Mouse (Mus musculus) midbrain, postnatal 0 days (tissue): ENCODE measurements at regions not wholly inside any gene's neighbourhood (a gene's known extent, or its start where the extent isn't known, plus 50 kb on each side); places are given as distances from the start of the nearest gene placed in this dataset.

Experiments used
- ATAC-seq: fragments of 200-750 bp; cut with Nextera tagmentation; 2 replicates; pipeline ENCODE4 v1.8.0; 2017; ENCODE audit warnings: moderate number of reproducible peaks, mild to moderate bottlenecking, moderate TSS enrichment, moderate library complexity; ENCODE audit not compliant: low FRiP score
- DNase-seq: peaks from one replicate; pipeline ENCODE4 v3.0.0-alpha.2; 2015; ENCODE audit warnings: low spot score
- H3K27ac ChIP-seq: fragments of 300-500 bp; sonication (generic); 2 replicates; pipeline ENCODE4 v1.5.1; 2014; ENCODE audit warnings: low read depth, mild to moderate bottlenecking, low read length, mixed read lengths
- H3K27me3 ChIP-seq: fragments of 300-500 bp; sonication (generic); 2 replicates; pipeline ENCODE4 v1.6.1; 2014; ENCODE audit warnings: low read length, control low read depth, mixed read lengths; ENCODE audit not compliant: insufficient read depth
- H3K36me3 ChIP-seq: fragments of 300-500 bp; sonication (generic); 2 replicates; pipeline ENCODE4 v1.6.1; 2014; ENCODE audit warnings: low read length, control low read depth, mixed read lengths; ENCODE audit not compliant: insufficient read depth
- H3K4me1 ChIP-seq: fragments of 300-500 bp; sonication (generic); 2 replicates; pipeline ENCODE4 v1.6.1; 2014; ENCODE audit warnings: mild to moderate bottlenecking, control low read depth, antibody characterized with exemption, low read length, mixed read lengths; ENCODE audit not compliant: insufficient read depth
- H3K4me2 ChIP-seq: fragments of 300-500 bp; sonication (generic); 2 replicates; pipeline ENCODE4 v1.6.1; 2014; ENCODE audit warnings: low read depth, mild to moderate bottlenecking, low read length, mixed read lengths; ENCODE audit not compliant: poor library complexity, severe bottlenecking
- H3K4me3 ChIP-seq: fragments of 300-500 bp; sonication (generic); 2 replicates; pipeline ENCODE4 v1.5.1; 2014; ENCODE audit warnings: low read depth, mild to moderate bottlenecking, low read length, moderate library complexity
- H3K9ac ChIP-seq: fragments of 300-500 bp; sonication (generic); replicated peaks from 2 replicates; pipeline ENCODE4 v1.6.1; 2014; ENCODE audit warnings: mild to moderate bottlenecking, low read length, moderate library complexity, mixed read lengths; ENCODE audit not compliant: poor library complexity, severe bottlenecking
- H3K9me3 ChIP-seq: fragments of 300-500 bp; sonication (generic); 2 replicates; pipeline ENCODE4 v1.6.1; 2016; ENCODE audit warnings: low read length, control low read depth
- CTCF ChIP-seq: IDR thresholded peaks from 2 replicates; pipeline ENCODE4 v1.5.1; 2016; ENCODE audit warnings: antibody characterized with exemption, mild to moderate bottlenecking
- WGBS: fragments of 180-500 bp; shearing (Covaris S2); extraction: QIAGEN DNeasy Blood & Tissue Kit; methylation state at CpG from one replicate; pipeline ENCODE4 v1.1.7; 2014; 5-methylcytosine and 5-hydroxymethylcytosine counted together

DNA sequence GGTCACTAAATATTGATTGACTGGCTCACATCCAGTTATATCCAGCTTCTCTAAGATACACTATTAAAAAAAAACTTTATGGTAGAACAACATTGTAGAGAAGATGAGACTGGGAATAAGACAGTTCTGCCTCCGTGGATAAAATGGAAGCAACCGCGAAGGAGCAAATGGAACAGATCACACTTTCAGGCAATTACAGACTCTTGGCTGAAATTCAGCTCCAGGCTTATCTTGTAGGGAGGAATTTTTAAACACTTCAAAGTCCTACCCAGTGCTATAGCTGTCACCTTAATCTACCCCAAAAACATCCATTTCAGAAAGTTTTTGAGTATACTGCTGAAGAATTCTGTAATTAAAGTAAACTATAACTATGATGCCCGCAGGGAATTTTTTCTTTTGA, 2745.2 kb upstream of the Gm7489 start:
- Histone ChIP-seq H3K4me1 (no peaks in the 10 kb centered on the region), H3K36me3 (no peaks in the 10 kb centered on the region), H3K9me3 (no peaks in the 10 kb centered on the region), H3K9ac (no peak overlapping the region), H3K27ac (no peak overlapping the region), H3K27me3 (no peaks in the 10 kb centered on the region), H3K4me3 (no peak overlapping the region), H3K4me2 (no peak overlapping the region)
- no peak for TF ChIP-seq CTCF
- 56% methylated on average over 4 of the region's 4 CpGs for WGBS
- DNase-seq, result no peak
- no peak for ATAC-seq

DNA sequence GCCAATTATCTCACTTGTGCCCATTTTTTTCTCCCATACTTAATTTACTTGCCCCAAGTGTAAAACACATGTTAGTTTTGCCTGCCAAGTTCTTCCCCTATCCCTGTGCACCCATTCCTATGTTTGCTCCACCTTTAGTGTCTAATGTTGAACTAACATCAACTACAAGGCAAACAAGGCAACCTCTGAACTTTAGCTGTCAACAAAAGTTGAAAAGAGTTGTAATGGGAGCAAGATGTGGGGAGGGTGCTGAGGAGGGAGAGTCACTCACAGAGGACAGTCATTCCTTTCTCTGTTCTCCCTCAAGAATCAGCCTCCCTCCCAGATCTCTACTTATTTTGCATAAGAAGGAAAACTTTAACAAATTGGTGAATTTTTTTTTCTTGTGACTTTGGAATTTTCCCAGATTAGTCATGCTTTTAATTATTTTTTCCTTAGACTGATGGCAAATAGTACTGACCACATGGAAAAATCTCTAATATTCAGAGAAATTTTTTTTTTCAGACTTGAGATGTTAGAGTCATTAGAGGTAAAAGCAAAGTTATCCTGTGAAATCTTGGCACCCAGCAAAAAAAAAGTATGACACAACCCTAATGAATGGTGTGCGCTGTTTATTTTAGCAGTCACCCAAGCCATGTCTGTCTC, 2710.6 kb upstream of the Gm7489 start:
- Histone ChIP-seq H3K27me3 (no peaks in the 10 kb centered on the region), H3K36me3 (no peaks in the 10 kb centered on the region), H3K4me2 (no peak overlapping the region), H3K4me3 (no peak overlapping the region), H3K27ac (no peak overlapping the region), H3K9me3 (no peaks in the 10 kb centered on the region), H3K9ac (no peak overlapping the region), H3K4me1 (no peaks in the 10 kb centered on the region)
- no peak for DNase-seq
- TF ChIP-seq CTCF, result no peak
- no peak for ATAC-seq
- 95% methylated on average over 1 of the region's 1 CpGs for WGBS

DNA sequence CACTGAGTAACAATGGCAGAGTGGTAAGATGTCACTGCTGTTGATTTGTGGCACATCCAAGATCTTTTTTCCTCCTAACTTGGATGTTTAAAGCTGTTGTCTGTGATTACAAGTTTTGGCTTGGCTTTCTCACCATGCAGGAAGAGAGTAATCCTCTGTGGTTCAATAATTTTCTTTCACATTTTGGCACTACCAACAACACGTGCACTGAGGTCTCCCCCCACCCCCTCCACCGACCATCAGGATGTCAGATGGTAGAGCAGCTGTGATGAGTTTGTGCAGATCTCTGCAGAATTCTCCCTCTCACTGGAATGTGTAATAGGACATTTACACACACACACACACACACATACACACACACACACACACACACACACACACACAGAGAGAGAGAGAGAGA, 2708.2 kb upstream of the Gm7489 start:
- Histone ChIP-seq H3K4me3 (no peak overlapping the region), H3K36me3 (no peaks in the 10 kb centered on the region), H3K9me3 (no peaks in the 10 kb centered on the region), H3K4me1 (no peaks in the 10 kb centered on the region), H3K4me2 (no peak overlapping the region), H3K27ac (no peak overlapping the region), H3K27me3 (no peaks in the 10 kb centered on the region), H3K9ac (no peak overlapping the region)
- ATAC-seq (no peak), DNase-seq (peak; percentile 13)
- WGBS, result 60% methylated on average over 2 of the region's 2 CpGs
- no peak for TF ChIP-seq CTCF

DNA sequence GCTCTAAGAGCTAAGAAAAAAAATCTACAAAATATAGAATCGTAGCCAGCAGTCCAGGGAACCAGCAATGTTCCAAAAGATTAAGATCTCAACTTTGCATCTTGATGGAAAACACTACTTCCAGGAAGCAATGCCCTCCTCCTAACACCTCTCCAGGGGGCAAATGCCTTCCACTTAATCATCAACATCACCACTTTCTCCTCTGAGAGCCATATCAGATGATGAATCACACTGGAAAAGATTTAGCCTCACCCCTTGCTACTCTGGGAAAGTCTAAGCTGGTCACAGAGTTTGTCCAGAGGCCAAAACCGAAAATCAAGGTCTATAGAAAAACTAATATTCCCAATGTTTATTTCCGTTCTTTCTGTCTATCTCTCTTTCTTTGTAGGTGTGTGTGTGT, 2695.6 kb upstream of the Gm7489 start:
- no peak overlapping the region for H3K9ac ChIP-seq
- H3K4me1 ChIP-seq, result no peaks in the 10 kb centered on the region
- WGBS, result 88% methylated on average over 3 of the region's 3 CpGs
- H3K36me3 ChIP-seq, result no peaks in the 10 kb centered on the region
- no peak overlapping the region for H3K4me3 ChIP-seq
- DNase-seq (no peak), ATAC-seq (no peak)
- H3K27ac ChIP-seq, result no peak overlapping the region
- H3K27me3 ChIP-seq, result no peaks in the 10 kb centered on the region
- no peak for TF ChIP-seq CTCF
- H3K4me2 ChIP-seq, result no peak overlapping the region
- no peaks in the 10 kb centered on the region for H3K9me3 ChIP-seq

DNA sequence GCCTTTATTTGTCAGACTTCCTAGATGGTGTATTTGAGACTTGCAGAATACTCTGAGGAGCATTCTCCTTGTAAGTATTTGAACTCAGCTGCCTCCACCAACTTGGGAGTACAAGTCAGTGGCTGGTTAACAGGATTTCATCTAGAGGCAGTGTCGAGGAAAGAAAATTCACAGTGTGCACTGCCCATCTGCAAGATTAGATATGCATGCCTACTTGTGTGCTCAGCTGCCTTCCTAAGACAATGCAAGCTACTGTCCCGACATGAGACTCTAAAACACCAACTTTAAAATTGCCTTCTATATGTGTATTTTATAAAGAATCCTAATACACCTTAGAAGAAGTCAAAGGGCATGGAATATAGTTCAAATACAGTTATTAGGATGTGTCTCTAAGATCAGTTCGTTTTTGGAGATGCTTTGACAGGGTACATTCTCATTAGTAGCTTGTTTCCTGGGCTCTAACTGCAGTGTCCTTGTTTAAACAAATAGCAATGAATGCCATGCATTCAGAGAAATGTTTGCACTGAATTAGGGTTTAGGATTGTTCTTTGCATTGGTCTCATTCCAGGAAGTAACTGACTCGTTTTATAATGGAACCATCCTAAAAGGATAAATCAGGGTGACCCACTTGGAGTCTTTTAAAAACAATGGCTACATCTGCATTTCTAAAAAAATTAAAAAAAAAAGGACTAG, 2687.1 kb upstream of the Gm7489 start:
- ATAC-seq (no peak), DNase-seq (peak; percentile 4)
- H3K4me2 ChIP-seq, result no peak overlapping the region
- 42% methylated on average over 4 of the region's 4 CpGs for WGBS
- H3K4me1 ChIP-seq, result no peaks in the 10 kb centered on the region
- H3K9ac ChIP-seq, result no peak overlapping the region
- no peak overlapping the region for H3K4me3 ChIP-seq
- H3K36me3 ChIP-seq, result no peaks in the 10 kb centered on the region
- no peak overlapping the region for H3K27ac ChIP-seq
- no peak for TF ChIP-seq CTCF
- H3K27me3 ChIP-seq, result no peaks in the 10 kb centered on the region
- no peaks in the 10 kb centered on the region for H3K9me3 ChIP-seq

DNA sequence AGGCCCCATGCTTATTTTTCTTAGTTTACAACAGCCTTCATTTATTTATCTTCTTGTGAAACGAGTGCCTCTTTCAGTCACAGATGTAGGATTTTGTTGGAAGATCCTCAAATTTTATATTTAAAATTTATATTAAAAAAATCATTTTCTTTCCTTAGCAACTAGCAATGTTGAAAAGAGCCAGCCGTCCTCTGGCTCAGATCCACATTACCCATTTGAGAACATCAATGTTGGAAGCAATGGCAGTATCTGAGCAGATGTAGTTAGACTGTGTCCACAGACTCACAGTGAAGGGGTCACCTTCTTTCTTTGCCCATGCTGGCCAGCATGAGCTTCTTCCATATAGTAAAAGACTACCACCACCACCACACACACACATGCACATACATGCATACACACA, 2681.4 kb upstream of the Gm7489 start:
- ATAC-seq (no peak), DNase-seq (no peak)
- H3K27ac ChIP-seq, result no peak overlapping the region
- H3K36me3 ChIP-seq, result no peaks in the 10 kb centered on the region
- no peak for TF ChIP-seq CTCF
- H3K9ac ChIP-seq, result no peak overlapping the region
- no peaks in the 10 kb centered on the region for H3K27me3 ChIP-seq
- H3K4me2 ChIP-seq, result no peak overlapping the region
- H3K4me3 ChIP-seq, result no peak overlapping the region
- H3K9me3 ChIP-seq, result no peaks in the 10 kb centered on the region
- H3K4me1 ChIP-seq, result no peaks in the 10 kb centered on the region
- 85% methylated on average over 2 of the region's 2 CpGs for WGBS
